Mouse (Mus musculus): ENCODE measurements around the gene Pias3. TPM values are rescaled to one million over a fixed set of nuclear protein-coding genes. Genes with fewer than 3 reads are reported as not detected.

The Pias3 gene
- total and polyA plus RNA-seq, 3 experiments, result 5.5 to 12.5 (median 12.1) TPM

- no peak for TF ChIP-seq POLR2AphosphoS5 (IDR thresholded peaks at IDR 0.05; ENCODE audit: insufficient replicate concordance, low read depth, low read length)
- no peak for TF ChIP-seq CTCF (IDR thresholded peaks at IDR 0.05; ENCODE audit: low read depth, low read length)
- DNase-seq (ENCODE audit: low spot score) (no peak), ATAC-seq (ENCODE audit: extremely low read depth, insufficient number of reproducible peaks, low FRiP score, poor library complexity, severe bottlenecking) (no peak)
- peaks cover 25% of the 10 kb centered on the region for H3K27me3 ChIP-seq (ENCODE audit: insufficient read depth, low read length)
- H3K4me1 ChIP-seq (ENCODE audit: insufficient read depth, low read depth, low read length), result peaks cover 18% of the 10 kb centered on the region
- no peak overlapping the region for H3K4me3 ChIP-seq (ENCODE audit: low read depth, low read length)
- no peaks in the 10 kb centered on the region for H3K36me3 ChIP-seq (replicated peaks)
- H3K9me3 ChIP-seq (replicated peaks), result no peaks in the 10 kb centered on the region
Measured at GRCm38 (mm10) chr3:96666916-96667315, 29.3 kb upstream of the Pias3 start.

- no peak for ATAC-seq (ENCODE audit: extremely low read depth, insufficient number of reproducible peaks, low FRiP score, poor library complexity, severe bottlenecking)
- no peaks in the 10 kb centered on the region for H3K36me3 ChIP-seq (replicated peaks)
- peaks cover 29% of the 10 kb centered on the region for H3K27me3 ChIP-seq (ENCODE audit: insufficient read depth, low read length)
- no peak for DNase-seq (ENCODE audit: low spot score)
- peak; percentile 7; the same call in 1 of the 2 replicates for TF ChIP-seq CTCF (IDR thresholded peaks at IDR 0.05; ENCODE audit: low read depth, low read length)
- TF ChIP-seq TAL1 (conservative IDR thresholded peaks at IDR 0.05; ENCODE audit: low read depth, low read length), result no peak
- H3K4me3 ChIP-seq (ENCODE audit: low read depth, low read length), result no peak overlapping the region
- no peaks in the 10 kb centered on the region for H3K9me3 ChIP-seq (replicated peaks)
- peaks cover 18% of the 10 kb centered on the region for H3K4me1 ChIP-seq (ENCODE audit: insufficient read depth, low read depth, low read length)
Measured at GRCm38 (mm10) chr3:96667316-96667715, 28.9 kb upstream of the Pias3 start.

- TF ChIP-seq GATA2 (IDR thresholded peaks at IDR 0.05; ENCODE audit: borderline replicate concordance, low read depth, low read length) (no peak), POLR2AphosphoS5 (IDR thresholded peaks at IDR 0.05; ENCODE audit: insufficient replicate concordance, low read depth, low read length) (no peak), CTCF (IDR thresholded peaks at IDR 0.05; ENCODE audit: low read depth, low read length) (no peak), GATA1 (IDR thresholded peaks at IDR 0.05; ENCODE audit: borderline replicate concordance, low read length) (no peak), TAL1 (conservative IDR thresholded peaks at IDR 0.05; ENCODE audit: low read depth, low read length) (no peak)
- Histone ChIP-seq H3K4me3 (ENCODE audit: low read depth, low read length) (no peak overlapping the region), H3K4me1 (ENCODE audit: insufficient read depth, low read depth, low read length) (peaks cover 16% of the 10 kb centered on the region), H3K27me3 (ENCODE audit: insufficient read depth, low read length) (peaks cover 37% of the 10 kb centered on the region), H3K9me3 (replicated peaks) (no peaks in the 10 kb centered on the region), H3K36me3 (replicated peaks) (no peaks in the 10 kb centered on the region)
- no peak for ATAC-seq (ENCODE audit: extremely low read depth, insufficient number of reproducible peaks, low FRiP score, poor library complexity, severe bottlenecking)
- no peak for DNase-seq (ENCODE audit: low spot score)
Measured at GRCm38 (mm10) chr3:96668424-96669067, 27.6 kb upstream of the Pias3 start.

- Histone ChIP-seq H3K27me3 (ENCODE audit: insufficient read depth, low read length) (peaks cover 40% of the 10 kb centered on the region), H3K36me3 (replicated peaks) (no peaks in the 10 kb centered on the region), H3K4me1 (ENCODE audit: insufficient read depth, low read depth, low read length) (peaks cover 12% of the 10 kb centered on the region), H3K9me3 (replicated peaks) (no peaks in the 10 kb centered on the region), H3K4me3 (ENCODE audit: low read depth, low read length) (peak within 1 kb of the TSS; percentile 67; the same call in 1 of the 2 replicates)
- TF ChIP-seq GATA1 (IDR thresholded peaks at IDR 0.05; ENCODE audit: borderline replicate concordance, low read length), result no peak
- no peak for TF ChIP-seq TAL1 (conservative IDR thresholded peaks at IDR 0.05; ENCODE audit: low read depth, low read length)
- no peak for TF ChIP-seq CTCF (IDR thresholded peaks at IDR 0.05; ENCODE audit: low read depth, low read length)
- peak; percentile 75 for DNase-seq (ENCODE audit: low spot score)
- ATAC-seq (ENCODE audit: extremely low read depth, insufficient number of reproducible peaks, low FRiP score, poor library complexity, severe bottlenecking), result peak; percentile 54
Measured at GRCm38 (mm10) chr3:96669727-96670468, 26.3 kb upstream of the Pias3 start, which contains the start of gene Ankrd35. Ankrd35 (plus strand) TSS chr3:96670131.

GRCm38 (mm10) chr3:96671519-96671918 lies 24.7 kb upstream of the Pias3 start:
- Histone ChIP-seq H3K36me3 (replicated peaks) (no peaks in the 10 kb centered on the region), H3K27me3 (ENCODE audit: insufficient read depth, low read length) (peaks cover 40% of the 10 kb centered on the region), H3K9me3 (replicated peaks) (no peaks in the 10 kb centered on the region), H3K4me3 (ENCODE audit: low read depth, low read length) (no peak overlapping the region), H3K4me1 (ENCODE audit: insufficient read depth, low read depth, low read length) (peaks cover 21% of the 10 kb centered on the region)
- no peak for TF ChIP-seq POLR2AphosphoS5 (IDR thresholded peaks at IDR 0.05; ENCODE audit: insufficient replicate concordance, low read depth, low read length)
- no peak for TF ChIP-seq TAL1 (conservative IDR thresholded peaks at IDR 0.05; ENCODE audit: low read depth, low read length)
- no peak for TF ChIP-seq GATA2 (IDR thresholded peaks at IDR 0.05; ENCODE audit: borderline replicate concordance, low read depth, low read length)
- ATAC-seq (ENCODE audit: extremely low read depth, insufficient number of reproducible peaks, low FRiP score, poor library complexity, severe bottlenecking) (no peak), DNase-seq (ENCODE audit: low spot score) (no peak)

- ATAC-seq (ENCODE audit: extremely low read depth, insufficient number of reproducible peaks, low FRiP score, poor library complexity, severe bottlenecking) (no peak), DNase-seq (ENCODE audit: low spot score) (no peak)
- H3K4me1 ChIP-seq (ENCODE audit: insufficient read depth, low read depth, low read length), result peaks cover 21% of the 10 kb centered on the region
- peaks cover 40% of the 10 kb centered on the region for H3K27me3 ChIP-seq (ENCODE audit: insufficient read depth, low read length)
- no peaks in the 10 kb centered on the region for H3K36me3 ChIP-seq (replicated peaks)
- no peaks in the 10 kb centered on the region for H3K9me3 ChIP-seq (replicated peaks)
- TF ChIP-seq CTCF (IDR thresholded peaks at IDR 0.05; ENCODE audit: low read depth, low read length), result no peak
- TF ChIP-seq POLR2AphosphoS5 (IDR thresholded peaks at IDR 0.05; ENCODE audit: insufficient replicate concordance, low read depth, low read length), result no peak
- no peak for TF ChIP-seq GATA1 (IDR thresholded peaks at IDR 0.05; ENCODE audit: borderline replicate concordance, low read length)
- TF ChIP-seq TAL1 (conservative IDR thresholded peaks at IDR 0.05; ENCODE audit: low read depth, low read length), result no peak
- TF ChIP-seq GATA2 (IDR thresholded peaks at IDR 0.05; ENCODE audit: borderline replicate concordance, low read depth, low read length), result no peak
- no peak overlapping the region for H3K4me3 ChIP-seq (ENCODE audit: low read depth, low read length)
Measured at GRCm38 (mm10) chr3:96673514-96673913, 22.7 kb upstream of the Pias3 start.

All from G1E (cell line).